Mouse (Mus musculus): Measurements from ENCODE around the gene Nhsl1. TPM values are rescaled to one million over a fixed set of nuclear protein-coding genes. Genes with fewer than 3 reads are reported as not detected.

Nhsl1 gene
- 10 to 100 TPM; 46.7 to 53.1 TPM for total RNA-seq (2021)

GRCm38 (mm10) chr10:18318916-18319481, at the start of gene Nhsl1:
Gene Nhsl1, plus strand, starts transcription at chr10:18318985.
- peak; percentile 27 to 32 for DNase-seq

DNA sequence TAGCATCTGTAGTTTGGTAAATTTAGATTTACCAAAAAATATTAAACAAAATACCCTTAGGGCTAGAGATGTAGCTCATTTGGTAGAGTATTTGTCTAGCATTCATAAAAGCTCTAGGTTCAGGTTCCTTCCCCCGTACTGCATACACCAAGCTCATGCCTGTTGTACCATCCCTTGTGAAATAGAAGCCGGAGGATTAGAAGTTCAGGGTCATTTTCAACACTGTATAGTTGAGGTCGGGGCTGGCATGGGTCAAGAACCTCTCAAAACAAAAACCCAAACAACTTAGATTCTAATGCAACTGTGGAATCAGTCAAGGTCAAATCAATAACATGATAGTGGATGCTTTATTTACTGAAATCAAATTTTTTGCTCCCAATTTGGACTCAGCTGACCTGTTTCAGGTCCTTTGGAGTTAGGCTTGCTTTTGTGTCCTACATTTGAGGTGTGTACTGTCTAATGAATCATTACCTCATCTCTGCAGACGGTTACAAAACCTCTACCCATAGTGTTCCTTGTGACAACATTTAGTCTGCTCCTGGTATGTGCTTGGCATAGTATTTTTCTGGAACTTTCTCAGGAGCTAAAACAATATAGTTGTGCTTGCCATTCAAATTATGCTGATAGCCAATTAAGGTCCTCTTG, 42.6 kb upstream of the Nhsl1 start:
- no peak for DNase-seq

DNA sequence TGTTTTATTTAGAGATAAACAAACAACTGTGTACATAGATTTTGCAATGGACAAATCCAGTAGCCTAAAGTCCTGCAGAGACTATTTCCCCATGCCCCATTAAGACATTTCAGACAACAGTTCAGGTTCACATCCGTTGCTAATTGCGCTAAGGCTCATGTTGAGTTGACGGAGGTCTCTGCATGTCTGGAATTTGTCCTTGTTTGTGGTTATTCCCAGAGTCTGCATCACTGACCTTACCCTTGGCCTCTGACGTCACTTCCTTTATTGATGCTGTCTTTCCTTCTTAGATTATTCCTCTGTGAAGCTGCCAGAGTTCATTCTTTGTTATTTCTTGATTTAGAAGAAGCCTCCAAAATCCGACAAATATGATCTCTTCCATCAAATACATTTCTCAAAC, 34.8 kb upstream of the Nhsl1 start:
- no peak for DNase-seq

DNA sequence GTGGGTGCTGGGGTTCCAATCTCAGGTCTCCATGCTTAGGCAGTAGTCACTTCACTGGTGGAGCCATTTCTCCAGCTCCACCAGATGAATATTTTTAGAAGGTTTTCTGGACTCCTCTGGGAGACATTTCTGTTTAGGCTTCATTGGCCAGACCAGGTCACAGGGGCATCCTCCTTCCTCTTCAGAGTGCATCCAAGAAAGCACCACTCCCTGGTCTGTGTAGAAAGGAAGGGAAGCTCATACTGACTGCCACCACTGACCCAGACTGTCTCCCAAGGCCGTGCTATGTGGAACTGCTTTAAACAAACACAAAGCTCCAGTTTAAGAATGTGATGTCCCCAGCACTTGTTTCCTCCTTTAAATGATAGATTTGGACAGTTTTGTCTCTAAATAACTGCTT, 29.3 kb upstream of the Nhsl1 start:
- no peak for DNase-seq

GRCm38 (mm10) chr10:18305106-18305505, 13.7 kb upstream of the Nhsl1 start:
- no peak for DNase-seq

GRCm38 (mm10) chr10:18315071-18315470, 3.7 kb upstream of the Nhsl1 start:
- peak; percentile 26 to 42 for DNase-seq

DNA sequence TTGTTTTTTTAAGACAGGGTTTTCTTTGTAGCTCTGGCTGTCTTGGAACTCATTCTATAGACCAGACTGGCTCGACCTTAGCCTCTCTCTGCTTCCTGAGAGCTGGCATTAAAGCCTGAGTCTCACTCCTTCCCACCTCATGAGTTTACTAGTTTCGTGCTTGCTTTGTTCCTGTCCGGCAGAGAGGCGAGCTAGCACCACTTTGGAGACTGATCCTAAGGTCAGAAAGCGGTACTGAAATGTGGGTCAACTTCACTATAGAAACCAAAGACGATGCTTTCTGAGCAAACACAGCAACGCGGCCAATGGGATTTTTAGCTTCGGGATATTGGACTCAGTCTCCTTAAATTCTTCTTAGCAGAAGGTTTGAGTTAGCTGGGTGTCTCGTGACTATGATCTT, 1.3 kb upstream of the Nhsl1 start:
- no peak for DNase-seq

DNA sequence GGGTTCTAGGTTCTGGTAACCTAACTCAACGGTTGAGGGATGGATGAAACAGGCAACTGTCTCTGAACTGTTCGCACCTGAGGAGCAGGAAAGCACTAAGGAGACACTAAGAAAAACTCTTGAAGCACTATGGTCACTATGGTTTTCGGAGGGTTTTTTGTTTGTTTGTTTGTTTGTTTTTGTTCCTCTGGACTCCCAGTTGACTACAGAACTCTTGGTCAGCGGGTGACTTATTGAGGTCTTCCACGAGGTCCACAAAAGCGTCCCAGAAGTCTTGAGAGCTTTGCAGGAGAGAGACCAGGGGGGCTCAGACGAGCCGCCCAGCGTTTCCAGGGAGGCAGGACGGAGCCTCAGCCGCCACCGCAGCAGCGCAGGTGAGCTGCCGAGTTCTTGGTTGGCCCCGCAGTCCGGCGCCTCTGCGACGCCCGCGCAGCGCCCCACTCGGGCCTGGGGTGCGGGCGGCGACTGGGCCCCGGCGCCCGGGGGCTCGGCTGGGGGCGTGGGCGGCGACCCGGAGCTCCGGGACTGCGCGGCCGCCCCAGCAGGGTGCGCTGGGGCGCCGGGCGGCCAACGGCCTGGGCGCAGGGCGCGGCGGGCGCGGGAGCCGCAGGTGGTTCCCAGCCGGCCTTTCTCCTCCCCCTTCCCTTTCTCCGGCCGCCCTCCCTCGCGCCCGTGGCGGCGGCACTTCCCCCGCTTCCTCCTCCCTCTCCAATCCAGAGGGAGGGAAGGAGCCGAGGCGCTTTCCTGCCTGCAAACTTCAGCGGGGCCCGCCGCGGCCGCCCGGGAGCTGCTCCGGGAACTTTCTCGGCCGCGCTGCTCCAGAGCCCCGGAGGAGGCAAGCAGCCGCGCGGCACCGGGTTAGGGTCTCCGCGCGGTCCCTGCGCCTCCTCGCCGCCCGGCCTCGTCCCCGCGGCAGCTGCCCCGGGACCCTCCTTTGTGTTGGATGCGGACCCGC, 547 bp upstream of the Nhsl1 start:
- DNase-seq: peak; percentile 33 to 35

DNA sequence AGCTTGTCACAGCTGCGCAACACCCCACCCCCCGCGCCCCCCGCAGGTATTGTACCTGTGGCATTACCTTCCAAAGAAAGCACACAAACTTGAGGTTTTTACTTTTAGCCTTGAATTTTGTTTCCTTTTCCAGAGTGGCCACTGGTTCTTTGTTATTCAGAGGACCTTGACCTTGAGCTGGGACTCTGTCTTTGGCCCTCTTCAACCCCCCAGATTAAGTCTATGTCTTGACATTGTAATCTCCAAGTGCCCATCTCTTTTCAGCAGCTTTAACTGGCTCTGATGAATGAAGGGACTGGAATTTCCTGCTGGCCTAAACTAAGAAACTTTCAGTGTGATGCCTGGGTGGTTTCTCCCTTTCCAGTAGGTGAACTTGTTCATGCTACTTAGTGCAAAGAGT, 906 bp downstream of the Nhsl1 start:
- no peak for DNase-seq

DNA sequence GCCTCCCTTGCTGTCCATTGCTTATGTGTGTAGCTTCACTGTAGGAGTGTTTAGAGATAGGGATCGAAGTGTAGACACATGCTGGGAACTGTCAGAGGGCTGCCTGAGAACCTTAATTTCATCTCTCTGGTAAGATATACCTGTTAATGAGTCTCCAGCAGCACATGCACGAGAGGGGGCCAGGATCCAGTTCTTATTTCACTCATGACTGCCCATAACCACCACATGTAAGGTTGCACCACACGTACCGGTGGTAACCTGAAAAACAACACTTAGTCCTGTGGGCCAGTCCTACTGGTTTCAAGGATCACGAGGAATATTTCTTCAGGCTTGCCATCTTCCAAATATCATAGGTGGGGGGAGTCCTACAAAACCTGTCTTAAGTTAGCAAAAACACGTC, 3.1 kb downstream of the Nhsl1 start:
- no peak for DNase-seq

GRCm38 (mm10) chr10:18323701-18324100, 4.9 kb downstream of the Nhsl1 start:
- no peak for DNase-seq

DNA sequence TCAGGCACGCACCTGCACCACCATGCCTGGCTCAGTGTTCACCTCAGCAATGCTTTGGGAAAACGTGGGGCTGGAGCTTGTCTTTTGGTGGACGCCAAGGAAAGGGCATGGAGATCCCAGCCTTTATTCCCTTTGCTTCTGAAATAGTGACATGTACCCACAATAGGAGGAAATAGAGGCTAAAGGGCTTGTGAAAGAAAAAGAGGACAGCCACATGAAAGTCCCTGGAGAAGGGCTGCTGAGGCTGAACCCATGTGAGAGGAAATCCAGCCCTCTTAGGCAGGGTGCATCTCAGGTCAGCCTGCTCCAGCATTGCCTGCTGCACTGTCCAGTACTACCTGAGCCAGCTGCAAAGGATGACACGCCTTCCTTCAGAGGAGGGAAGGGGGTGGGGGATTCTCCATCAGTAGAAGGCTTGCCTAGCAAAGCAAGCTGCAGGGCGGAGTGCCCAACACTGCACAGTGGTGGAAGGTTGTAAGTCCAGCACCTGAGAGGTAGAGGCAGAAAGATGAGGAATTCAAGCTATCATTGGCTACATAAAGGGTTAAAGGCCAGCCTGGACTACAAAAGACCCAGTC, 9.6 kb downstream of the Nhsl1 start:
- DNase-seq: no peak

DNA sequence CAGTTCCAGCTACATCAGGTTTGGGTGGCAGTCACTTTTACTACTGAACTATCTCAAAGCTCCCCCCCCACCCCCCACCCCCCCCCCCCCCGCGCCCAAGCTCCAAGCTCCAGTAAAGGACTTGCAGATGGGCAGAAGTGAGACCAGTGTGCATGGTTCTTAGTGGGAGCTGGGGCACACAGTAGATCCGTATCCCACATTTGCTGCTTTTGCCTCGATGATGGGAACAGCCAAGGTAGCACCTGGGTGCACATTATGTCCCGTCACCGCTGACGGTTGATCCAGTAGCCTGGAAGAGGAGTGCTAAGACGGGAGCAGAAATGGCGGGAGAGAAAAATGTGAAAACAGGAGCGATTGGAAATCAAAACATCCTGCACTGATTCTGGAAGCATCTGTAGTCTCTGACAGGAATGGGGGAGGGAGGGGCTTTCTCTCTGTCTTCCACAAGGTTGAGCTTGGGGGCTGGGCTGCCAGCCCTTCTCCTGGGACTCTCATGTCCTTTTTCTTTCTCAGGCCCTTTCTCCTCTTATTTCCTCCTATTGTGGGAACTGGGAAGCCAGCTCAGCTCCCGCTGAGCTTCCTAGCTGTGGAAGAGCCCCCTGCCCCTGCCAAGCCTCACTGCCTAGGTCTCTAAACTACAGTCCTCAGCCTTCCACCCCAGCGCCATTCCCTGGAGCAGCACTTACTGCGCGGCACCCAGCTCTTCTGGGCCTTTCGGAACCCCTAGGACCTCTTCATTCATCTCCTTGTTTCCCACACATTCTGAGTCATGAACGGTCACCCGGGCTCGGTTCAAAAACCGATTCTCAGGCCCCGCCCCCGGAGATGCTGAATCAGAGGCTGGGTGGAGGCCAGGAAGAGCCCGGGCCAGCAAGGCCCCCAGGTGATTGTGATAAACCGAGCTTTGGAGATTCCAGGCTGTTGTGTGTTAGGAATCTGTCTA, 10.6 kb downstream of the Nhsl1 start:
- peak; percentile 18 to 27 for DNase-seq

- no peak for DNase-seq
Measured at GRCm38 (mm10) chr10:18330445-18330844, 11.7 kb downstream of the Nhsl1 start.

- DNase-seq: no peak
Measured at GRCm38 (mm10) chr10:18333575-18333974, 14.8 kb downstream of the Nhsl1 start.

- no peak for DNase-seq
Measured at GRCm38 (mm10) chr10:18334176-18334575, 15.4 kb downstream of the Nhsl1 start.

- no peak for DNase-seq
Measured at GRCm38 (mm10) chr10:18334734-18335133, 15.9 kb downstream of the Nhsl1 start.

- DNase-seq: no peak
Measured at GRCm38 (mm10) chr10:18337725-18338124, 18.9 kb downstream of the Nhsl1 start.

- no peak for DNase-seq
Measured at GRCm38 (mm10) chr10:18339386-18339785, 20.6 kb downstream of the Nhsl1 start.

GRCm38 (mm10) chr10:18340930-18341329, 22.1 kb downstream of the Nhsl1 start:
- no peak for DNase-seq

DNA sequence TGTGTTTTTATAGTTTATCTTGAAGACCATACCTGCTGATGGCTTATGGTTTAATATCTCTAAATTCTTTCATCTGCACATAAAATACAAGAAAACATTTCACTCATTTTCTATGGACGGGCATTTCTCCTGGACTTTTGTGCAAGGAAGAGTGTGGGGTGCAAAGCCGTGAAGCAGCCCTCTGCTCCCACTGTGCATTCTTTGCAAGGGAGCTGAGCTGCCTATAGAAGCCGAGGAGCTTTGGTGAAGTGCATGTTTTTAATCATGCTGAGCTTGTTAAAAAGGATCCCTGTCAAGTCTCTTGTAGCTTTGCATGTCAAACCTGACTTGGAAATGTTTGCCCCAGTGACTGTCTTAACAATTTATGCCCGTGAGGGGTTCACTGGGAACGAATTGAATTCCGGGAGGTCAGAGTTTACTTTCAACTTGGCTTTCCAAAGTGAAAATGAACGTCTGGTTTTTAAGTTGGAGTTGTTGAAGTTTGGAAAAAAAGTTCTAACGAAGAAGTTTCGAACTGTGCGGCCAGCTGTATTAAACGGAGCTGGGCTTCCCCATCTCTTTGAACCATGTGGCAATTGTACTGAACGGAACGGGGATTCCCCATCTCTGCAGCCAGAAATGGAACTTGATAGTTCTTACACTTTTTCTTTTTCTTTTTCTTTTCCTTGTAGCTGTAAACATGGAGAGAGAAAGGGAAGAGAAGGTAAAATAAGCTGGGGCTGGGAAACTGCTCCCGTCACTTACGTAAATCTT, 22.8 kb downstream of the Nhsl1 start:
- DNase-seq: no peak
